Mouse (Mus musculus) neural tube, embryonic 10.5 days (tissue): ENCODE measurements around the gene Tlcd1.
A peak's percentile ranks its signal among the peaks of the same experiment; 100 is the strongest.

Experiments used
- DNase-seq: peaks from one replicate; pipeline ENCODE4 v3.0.0-alpha.2; 2017; ENCODE audit warnings: low spot score; ENCODE audit errors: extremely low spot score

The Tlcd1 gene

DNA sequence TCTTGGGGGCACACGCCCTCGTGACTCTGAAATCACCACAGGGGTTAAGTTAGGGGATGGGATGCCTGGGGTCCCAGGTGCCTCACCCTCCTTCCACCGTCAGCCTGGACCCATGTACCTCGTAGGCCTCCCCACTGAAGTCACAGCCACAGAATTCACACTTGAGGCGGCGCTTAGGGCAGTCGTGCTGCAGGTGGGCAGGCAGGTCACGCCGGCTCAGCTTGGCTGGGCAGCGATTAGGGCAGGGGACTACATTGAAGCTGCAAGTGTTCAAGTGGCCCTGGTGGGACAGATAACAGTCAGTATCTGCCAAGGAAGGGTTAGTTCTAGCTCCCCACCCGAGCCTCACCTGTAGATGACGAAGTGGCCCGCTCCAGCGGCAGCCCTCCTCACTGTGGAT is 15.3 kb upstream of the Tlcd1 start:
- no peak for DNase-seq

DNA sequence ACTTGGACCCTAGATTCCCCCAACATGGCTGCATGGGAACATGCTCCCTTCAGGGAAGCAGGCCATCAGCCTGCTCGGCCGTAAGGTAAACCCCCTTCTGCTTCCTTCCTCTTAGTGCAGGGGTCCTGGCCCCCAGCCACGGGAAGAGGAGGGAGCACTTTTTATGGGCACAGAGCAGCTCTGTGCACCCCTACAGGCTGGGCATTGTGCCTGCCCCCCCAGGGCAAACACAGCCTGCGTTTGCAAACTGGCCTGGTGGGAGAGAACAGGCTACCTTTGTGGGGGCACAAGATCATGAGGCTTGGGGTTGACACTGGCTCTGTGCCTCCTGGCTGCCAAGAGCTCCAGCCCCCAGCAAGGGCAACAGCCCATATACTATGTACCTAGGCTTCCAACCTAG is 14.5 kb upstream of the Tlcd1 start:
- no peak for DNase-seq

DNA sequence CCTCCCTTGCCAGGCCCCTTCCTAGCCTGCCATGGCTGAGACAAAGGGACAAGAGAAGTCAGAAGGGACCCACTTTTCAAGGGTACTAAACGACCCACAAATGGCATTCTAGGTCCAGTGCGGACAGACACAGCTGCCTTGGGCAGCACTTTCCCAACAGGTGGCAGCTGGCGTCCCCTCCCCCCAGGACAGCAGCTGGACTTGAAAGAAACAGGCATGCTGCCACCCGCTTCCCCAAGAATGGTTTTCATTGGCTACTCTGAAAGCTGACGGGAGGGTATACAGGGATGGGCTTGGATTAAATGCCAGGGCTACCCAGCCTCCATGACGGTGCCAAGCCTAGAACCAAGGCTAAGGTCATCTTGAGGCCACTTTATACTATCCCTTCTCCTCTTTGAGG is 14.0 kb upstream of the Tlcd1 start:
- DNase-seq = no peak

DNA sequence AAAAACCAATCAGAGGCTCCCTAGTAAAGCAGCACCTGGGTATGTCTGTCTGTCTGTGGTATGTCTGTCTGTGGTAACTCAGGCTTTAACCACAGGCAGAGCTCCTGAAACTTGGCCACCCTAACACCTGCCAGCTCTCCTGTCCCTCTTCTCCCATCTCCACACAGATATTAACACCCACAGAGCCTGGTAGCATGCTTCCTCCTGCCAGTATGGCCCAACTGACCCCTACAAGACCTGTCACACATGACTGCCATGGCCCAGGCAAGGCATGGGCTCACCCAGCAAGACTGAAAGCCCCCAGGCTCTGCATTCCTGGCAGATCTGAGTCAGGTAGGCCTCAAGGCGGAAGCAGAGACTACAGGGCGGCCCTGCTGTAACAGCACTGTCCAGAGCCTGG is 13.5 kb upstream of the Tlcd1 start:
- no peak for DNase-seq

DNA sequence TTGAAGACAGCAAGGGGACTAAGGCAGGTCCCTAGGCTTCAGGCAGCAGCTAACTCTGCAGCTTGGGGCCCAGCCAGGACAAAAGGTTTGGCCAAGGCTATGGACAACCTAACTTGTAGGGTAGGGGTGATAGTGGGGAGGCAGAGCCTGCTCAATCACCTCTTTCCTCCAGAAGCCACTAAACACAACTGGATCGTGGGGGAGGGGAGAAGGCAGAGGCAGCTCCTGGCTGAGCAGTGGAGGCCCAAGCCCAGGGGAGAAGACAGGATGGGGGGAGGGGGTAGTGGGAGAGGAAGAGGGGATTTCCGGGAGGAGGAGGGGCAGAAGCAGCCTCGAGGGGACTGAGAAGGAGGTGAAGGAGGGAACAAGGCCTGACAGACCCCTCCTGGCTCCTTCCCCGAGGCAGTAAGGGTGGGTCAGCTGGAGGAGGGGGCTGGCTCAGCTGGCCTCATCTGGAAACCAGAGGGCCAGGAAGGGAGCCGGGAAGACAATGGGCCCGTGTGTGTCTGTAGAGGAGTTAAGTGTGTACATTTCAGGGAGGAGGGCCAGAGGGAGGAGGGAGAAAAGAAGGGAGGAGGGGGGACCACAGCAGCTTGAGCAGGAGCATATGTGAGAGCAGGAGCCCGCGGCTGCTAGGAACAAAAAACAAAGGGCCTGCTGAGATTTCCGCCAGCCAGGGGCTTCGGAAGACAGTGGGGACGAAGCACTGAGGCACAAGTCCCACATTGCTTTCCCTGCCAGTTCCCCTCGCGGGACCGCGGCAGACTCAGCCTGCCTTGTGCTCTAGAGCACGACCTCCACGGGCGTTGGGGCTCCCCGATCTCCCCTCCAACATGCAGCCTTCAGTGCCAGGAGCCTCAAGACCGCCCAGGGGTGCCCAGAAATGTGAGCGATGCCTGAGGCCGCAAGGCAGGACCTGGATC is 12.6 kb upstream of the Tlcd1 start:
- DNase-seq = peak; percentile 84

DNA sequence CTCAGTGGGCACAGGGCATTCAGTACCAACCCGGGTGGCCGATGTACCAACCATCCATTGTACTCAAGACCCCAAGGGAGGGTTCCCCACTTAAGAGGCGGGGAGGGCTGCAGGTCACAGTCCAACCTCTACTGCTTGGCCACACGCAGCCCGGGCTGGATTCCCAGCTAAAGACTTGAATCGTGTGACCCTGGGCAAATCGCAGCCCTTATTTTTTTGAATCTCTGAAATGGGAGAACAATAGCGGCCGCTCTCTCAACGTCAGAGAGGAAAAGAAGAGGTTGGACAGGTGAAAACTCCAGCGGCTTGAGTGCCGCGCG is 11.9 kb upstream of the Tlcd1 start:
- no peak for DNase-seq

DNA sequence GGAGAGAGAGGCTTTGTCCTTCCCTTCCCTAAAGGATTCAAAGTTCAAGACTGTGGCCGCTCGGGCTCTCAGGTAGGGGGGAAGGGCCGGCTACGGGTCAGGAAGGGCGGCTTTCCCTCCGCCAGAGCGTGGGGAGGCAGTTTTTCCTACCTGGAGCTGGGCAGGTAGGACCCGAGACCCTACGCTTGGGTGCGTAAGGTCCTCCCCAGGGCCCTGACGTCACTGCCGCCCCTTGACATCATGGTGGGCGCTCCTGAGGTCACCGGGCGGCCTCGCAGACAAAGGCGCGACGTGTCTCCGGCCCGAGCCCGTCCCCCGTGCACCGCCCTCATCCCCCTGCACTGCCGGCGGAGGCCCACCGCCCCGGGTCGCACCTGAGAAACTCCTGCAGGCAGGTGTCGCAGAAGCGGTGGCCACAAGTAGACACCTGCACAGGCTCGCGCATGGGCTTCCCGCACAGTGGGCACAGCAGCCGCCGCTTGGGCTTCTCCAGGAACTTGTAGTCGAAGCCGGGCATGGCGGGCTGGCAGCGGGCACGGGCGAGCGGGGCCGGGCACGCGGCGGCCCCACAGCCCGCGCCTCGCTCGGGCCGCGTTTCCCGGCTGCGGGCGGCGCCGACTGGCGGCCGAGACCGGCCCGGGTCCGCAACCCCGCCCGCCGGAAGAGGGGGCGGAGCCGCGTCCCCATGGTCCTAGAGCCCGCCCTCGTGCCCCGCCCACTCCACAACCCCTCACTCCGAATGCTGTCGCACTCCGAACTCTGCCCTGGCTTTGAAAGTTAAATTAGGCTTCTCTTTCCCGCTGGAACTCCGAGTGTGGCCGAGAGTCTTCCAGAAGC is 11.4 kb upstream of the Tlcd1 start, which contains the start of gene Traf4:
Traf4 (minus strand) TSS at position 666 of the 837 bp plus-strand sequence.
- DNase-seq = peak; percentile 88

DNA sequence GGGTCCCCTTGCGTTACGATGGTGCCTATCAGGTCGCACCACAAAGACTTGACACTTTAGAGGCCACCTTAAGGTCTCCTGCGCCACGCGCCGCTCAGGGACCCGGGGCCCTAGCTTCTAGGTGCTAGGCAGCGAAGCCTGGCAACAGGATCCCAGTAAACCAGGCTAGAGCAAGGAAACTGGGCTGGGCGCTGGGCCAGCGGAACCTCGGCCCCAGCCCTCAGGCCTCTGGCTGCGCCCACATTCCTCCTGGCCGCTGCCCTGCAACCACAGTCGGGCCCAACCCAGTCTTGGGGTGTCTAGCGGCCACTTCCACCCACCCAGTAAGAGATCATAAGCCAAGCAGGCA is 10.8 kb upstream of the Tlcd1 start:
- no peak for DNase-seq

DNA sequence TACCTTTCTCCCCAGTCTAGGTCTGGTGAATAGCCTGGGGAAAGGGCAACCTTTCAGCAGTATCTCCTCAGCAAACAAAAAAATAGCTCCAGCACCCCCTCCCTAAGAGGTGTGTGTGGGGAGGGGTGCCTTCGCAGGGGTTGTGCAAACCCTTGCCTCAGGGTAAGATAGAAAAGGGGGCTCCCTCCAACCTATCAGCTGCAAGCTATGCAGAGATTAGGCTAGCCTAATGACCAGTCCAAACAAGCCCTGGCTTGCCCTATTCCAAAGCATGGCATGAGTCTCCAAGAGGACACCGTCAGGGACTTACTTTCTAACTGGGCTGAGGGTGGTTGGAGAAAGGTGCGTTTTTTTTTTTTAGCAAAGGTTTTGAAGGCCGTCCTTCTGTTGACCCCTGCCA is 10.3 kb upstream of the Tlcd1 start:
- no peak for DNase-seq

DNA sequence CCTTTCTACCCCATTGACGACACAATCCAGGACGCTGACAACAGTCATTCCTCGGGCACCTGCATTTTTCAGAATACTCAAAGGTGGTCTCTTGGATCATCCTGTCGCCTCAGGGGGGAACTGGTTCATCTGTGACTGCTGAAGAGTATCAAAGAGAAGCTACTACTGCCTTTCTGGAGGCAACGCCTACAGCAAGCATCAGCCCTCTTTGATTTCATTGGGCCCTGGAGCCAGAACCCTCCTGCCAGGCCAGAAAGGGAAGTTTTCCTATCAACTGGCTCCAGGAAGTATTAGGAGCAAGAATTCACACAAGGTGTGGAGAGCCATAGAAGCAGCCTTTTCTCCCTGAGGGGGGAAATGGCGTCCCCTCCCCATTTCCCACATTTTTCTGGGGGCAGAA is 9.9 kb upstream of the Tlcd1 start:
- no peak for DNase-seq

DNA sequence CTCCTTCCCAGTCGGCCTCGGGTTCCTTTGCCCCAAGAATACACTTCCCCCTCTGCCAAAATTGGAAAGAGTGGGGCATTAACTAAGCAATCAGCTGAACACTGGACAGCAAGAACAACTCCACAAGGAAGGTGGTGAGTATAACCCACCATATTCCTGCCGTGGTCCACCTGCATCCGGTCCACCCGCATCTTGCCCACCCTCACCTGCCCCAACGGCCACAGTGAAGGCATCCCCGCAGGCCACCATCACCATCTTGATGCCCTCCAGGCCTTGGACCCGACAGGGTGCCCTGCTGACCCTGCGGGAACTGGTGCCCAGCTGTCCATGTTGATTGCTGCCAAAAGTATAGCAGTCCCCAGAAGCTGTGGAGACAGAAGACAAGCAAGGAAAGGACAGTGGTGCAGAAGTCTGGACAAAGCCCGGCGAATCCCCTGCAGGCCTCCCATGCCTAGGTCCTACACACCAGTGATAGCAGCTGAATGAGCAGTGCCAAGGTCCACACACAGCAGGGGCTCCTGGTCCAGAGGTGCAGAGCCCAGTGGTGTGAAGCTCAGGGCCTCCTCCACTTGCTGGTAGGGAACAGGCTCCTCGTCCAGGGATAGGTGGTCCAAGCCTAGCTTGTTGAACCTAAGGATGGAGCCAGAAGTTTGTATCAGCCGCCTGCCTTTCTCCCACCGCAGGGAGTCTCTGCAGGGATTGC is 9.1 kb upstream of the Tlcd1 start:
- no peak for DNase-seq

DNA sequence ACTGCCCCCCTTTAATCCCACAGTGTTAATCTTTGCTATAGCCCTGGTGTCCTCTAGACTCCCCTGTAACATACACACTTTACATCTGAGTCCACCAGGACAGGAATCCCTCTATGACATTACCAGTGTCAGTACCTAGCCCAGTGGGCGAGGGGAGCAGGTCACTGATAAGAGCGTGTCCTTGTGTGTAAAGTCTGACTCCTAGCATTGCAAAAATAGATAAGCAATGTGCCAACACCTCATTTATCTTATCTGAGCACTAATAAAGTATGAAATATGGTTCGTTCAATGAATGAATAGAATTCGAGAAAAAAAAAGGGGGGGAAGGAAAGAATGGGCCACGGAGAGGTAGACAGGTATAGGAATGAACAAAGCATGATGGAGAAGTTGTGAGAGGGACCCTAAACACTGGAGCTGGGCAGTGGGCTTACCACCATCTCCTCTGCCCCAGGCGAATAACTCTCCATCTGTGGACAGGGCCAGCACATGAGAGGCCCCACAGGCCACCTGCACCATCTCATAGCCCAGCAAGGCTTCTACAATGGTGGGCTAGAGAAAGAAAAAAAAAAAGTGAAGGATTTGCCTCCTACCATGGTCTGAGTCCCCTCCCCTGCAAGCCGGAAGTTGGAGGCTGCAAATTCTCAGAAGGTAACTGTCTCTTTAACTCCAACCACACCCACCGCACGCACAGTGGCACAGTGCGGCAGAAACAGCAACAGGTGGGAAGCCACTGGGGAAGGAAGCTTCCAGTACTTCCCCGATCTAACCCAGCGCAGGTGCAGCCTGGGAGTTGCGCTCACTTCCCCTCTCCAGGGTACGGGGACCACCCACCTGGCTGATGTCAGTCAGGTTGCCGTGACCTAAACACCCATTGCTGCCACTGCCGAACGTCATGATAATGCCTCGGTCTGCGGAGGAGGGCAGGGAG is 7.7 kb upstream of the Tlcd1 start:
- no peak for DNase-seq

DNA sequence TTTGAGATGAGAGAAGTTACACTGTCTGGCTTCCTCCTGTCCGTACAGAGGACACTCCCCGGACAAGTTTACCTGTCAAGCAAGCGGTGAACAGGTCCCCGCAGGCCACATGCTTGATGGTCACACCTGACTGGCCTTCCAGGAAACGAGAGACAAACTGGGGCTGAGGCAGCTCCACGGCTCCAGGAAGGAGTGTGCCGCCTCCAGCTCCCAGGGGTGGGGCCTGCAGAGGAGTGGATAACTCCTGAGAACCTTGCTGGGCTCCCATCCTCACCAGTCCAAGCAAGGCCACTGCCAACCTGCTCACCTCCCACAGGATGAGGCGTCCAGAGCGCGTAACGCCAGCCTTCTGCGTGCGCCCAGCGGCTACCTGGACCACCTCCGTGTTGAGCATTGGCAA is 6.2 kb upstream of the Tlcd1 start:
- DNase-seq = no peak

DNA sequence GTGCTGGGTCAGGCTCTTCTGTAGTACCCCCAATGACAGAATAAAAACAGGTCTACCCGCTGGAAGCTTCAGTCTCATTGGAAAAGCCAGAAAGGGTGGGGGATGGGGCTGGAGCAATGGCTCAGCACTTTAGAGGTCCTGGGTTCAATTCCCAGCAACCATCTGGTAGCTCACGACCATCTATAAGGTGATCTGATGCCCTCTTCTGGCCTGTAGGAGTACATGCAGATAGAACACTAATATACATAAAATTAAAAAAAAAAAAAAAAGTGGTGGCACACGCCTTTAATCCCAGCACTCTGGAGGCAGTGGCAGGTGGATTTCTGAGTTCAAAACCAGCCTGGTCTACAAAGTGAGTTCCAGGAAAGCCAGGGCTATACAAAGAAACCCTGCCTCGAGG is 5.2 kb upstream of the Tlcd1 start:
- DNase-seq = no peak

DNA sequence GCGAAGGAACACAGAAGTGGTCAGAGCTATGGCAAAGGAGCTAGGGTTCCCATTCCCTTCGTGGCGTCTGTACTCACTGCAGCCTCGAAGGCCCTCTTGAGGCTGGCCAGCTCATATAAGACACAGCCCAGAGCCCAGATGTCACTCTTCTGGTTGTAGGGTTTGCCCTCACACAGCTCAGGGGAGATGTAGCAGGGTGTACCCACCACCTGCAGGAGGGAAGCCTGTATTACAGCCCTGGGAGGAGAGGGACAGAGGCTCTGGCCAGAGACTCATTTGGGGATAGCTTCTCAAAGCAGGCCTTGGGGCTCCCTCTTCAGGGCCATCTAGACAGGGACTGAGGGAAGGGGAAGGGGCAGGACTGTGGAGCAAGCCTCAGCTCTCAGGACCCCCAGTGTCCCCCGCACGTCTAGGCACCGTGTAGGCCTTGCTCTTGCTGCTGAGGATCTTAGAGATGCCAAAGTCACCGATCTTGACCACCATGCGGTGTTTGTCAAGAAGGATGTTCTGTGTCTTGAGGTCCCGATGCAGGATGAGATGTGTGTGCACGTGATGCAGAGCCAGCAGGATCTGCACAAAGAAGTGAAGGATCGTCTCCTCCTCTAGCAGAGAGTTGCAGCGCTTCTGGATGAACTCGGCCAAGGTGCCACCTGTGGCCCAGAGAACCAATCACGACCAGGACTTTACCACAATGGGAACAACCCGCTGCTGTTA is 4.3 kb upstream of the Tlcd1 start:
- no peak for DNase-seq

DNA sequence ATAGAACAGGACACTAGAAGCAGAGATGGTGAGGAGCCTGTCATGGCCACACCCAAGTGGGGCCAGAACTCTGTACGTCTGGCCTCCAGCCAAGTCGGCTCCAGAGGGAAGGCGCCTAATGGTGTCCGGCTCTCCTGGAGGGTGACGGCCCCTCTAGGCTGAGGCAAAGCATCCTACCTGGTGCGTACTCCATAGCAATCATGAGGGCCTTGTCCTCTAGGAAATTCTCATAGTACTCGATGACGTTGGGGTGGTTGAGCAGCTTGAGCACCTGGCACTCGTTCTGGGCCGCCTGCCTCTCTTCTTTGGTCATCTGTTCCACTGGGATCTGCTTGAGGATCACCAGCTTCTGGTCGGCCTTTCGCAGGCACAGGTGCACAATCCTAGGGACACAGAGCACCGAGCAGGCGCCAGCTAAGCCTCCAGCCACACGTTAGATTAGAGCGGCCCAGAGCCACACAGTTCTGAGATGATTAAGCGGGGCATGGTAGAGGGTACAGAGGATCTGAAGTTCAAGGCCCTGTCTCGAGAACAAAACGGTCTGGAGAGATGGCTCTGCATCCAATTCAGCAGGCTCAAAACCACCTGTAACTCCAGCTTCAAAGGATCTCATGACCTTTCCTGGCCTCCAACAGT is 3.6 kb upstream of the Tlcd1 start:
- no peak for DNase-seq

DNA sequence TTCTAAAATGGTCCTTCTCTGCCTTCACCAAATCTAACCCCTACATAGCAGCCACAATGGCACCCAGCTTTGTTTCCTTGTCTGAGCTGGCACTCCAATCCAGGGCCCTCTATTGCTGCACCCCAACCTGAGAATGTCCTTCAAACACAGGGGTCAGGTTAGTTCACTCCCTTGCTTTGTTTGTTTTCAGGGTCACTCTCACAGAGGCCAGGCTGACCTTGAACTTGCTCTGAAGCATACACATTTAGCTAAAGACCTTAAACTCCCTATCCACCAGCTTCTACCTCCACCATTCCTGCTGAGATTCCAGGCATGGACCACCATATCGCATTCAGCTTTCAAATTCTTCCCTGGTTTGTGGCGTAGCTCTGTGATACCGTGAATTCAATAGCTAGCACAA is 2.0 kb upstream of the Tlcd1 start:
- no peak for DNase-seq

DNA sequence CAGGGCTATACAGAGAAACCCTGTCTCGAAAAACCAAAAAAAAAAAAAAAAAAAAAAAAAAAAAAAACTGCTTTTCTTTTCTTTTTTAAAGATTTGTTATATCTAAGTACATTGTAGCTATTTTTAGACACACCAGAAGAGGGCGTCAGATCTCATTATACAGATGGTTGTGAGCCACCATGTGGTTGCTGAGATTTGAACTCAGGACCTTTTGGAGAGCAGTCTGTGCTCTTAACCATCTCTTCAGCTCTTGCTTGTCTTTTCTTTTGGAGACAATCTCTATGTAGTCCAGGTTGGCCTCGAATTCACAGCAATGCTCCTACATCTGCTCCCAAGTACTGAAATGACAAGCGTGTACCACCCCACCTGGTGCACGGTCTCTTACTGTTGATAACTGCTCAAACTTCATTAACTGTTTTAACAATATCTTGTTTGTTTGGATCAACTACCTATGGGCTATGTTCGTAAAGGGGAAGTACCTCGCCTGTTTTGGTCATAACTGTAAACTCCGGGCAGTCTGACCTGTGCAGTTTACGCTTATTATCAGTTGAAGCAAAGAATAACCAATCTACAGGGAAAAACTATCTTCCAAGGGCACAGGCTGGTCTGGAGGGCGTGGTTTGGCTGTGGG is 625 bp upstream of the Tlcd1 start:
- DNase-seq = no peak

DNA sequence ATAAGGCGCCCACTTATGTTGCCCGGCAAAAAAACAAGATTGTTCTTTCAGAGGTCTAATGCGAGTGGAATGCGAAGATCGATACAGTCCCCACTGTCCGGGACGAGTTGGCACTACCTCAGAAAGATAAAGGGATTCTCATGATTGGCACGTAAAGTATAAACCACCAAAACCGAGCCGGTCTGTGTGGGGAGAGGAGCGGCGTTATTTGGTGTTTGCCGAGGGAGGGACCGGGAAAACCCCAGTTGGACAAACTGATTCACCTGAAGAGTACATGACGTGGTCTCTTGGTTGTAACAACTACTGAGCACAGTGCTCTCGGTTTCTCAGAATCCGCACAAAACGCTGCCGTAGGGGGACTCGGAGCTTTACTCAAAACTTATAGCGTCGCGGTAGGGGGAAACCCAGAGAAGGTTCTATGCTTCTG is 407 bp downstream of the Tlcd1 start:
- DNase-seq = no peak
